ENCODE assay signal across 20 mouse cellular contexts in the genomic region with DNA sequence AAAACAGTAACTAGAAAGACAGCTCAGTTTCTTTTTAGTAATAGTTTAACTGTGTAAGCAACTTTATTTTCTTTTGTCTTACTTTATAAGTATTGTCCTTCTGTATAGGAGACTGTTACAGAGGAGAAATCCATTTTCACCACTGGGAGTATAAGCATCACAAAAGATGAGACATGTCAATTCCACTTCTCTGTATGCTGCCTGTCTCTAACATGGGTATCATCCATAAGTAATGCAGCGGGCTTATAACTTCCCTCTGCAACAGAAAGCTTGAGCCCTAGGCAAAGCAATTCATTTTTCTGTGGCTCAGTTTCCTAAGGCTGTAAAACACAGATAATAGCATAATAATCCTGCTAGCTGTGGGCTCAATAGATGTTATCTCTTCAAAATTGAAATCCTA.
"Had no signal": no experiment of that assay in that cellular context is flagged by ENCODE, and none has a peak within 500 bp of the region (broad histone marks: within the 10 kb centered on the region; RNA-seq: fewer than 3 reads in every experiment).

No protein-coding gene starts in this region.

- H3K9ac ChIP-seq: liver, embryonic 13.5 days; liver, embryonic 15.5 days; liver, postnatal 0 days; lung, embryonic 15.5 days; neural tube, embryonic 12.5 days had no signal

- H3K9me3 ChIP-seq: liver, embryonic 13.5 days; liver, embryonic 15.5 days; lung, embryonic 15.5 days; megakaryocyte, embryonic 14.5 days; neural tube, embryonic 12.5 days had no signal

- H3K4me1 ChIP-seq: liver, embryonic 13.5 days; liver, embryonic 15.5 days; lung, embryonic 15.5 days; megakaryocyte, embryonic 14.5 days; neural tube, embryonic 12.5 days had no signal

- H3K4me2 ChIP-seq: liver, embryonic 11.5 days; liver, embryonic 13.5 days; liver, embryonic 15.5 days; lung, embryonic 15.5 days; neural tube, embryonic 12.5 days had no signal

- ATAC-seq: liver, postnatal 0 days; lung, postnatal 0 days had no signal

- DNase-seq: liver, embryonic 13.5 days; liver, postnatal 0 days; lung, adult 2 months; lung, postnatal 14 days; lung, postnatal 36 days; retina, postnatal 1 day; right cerebral cortex, adult 18-20 months; right cerebral cortex, postnatal 25 days; right cerebral cortex, postnatal 4 days; spleen, adult 18-20 months; thymus, adult 18-20 months; thymus, postnatal 14 days; thymus, postnatal 36 days had no signal

- H3K36me3 ChIP-seq: liver, embryonic 13.5 days; liver, embryonic 15.5 days; lung, embryonic 15.5 days; neural tube, embryonic 12.5 days had no signal

- H3K27ac ChIP-seq: liver, embryonic 13.5 days; liver, embryonic 15.5 days; lung, embryonic 15.5 days; macrophage; neural tube, embryonic 12.5 days had no signal

- H3K27me3 ChIP-seq: liver, embryonic 13.5 days; liver, embryonic 15.5 days; lung, embryonic 15.5 days; megakaryocyte, embryonic 14.5 days; neural tube, embryonic 12.5 days had no signal

- H3K4me3 ChIP-seq: liver, embryonic 13.5 days; liver, embryonic 15.5 days; lung, embryonic 15.5 days; megakaryocyte, embryonic 14.5 days; neural tube, embryonic 12.5 days had no signal
